Mouse (Mus musculus) E14TG2a.4 (cell line): ENCODE measurements around the gene Selenop.

Source experiments
- H3K27me3 ChIP-seq: 2 replicates; pipeline ENCODE4 v1.6.1; 2014; ENCODE audit warnings: low read length, control low read depth; ENCODE audit not compliant: insufficient read depth
- H3K36me3 ChIP-seq: 2 replicates; pipeline ENCODE4 v1.6.1; 2014; ENCODE audit warnings: low read length, control low read depth; ENCODE audit not compliant: insufficient read depth
- H3K4me1 ChIP-seq: replicated peaks from 2 replicates; pipeline ENCODE4 v1.6.1; 2014; ENCODE audit warnings: low read depth, low read length, control low read depth
- H3K4me3 ChIP-seq: replicated peaks from 2 replicates; pipeline ENCODE4 v1.5.1; 2014; ENCODE audit warnings: mild to moderate bottlenecking, low read length
- H3K9me3 ChIP-seq: 2 replicates; pipeline ENCODE4 v1.6.1; 2014; ENCODE audit warnings: low read length, control low read depth
- CTCF ChIP-seq: conservative IDR thresholded peaks from 2 replicates; pipeline ENCODE4 v1.5.1; 2014; ENCODE audit warnings: low read length
- NANOG ChIP-seq: IDR thresholded peaks from 2 replicates; pipeline ENCODE4 v1.6.1; 2014; ENCODE audit warnings: borderline replicate concordance, low read length, mixed read lengths
- POU5F1 ChIP-seq: IDR thresholded peaks from 2 replicates; pipeline ENCODE4 v1.6.1; 2014; ENCODE audit warnings: low read length, borderline replicate concordance

Selenop gene

GRCm38 (mm10) chr15:3262883-3263282 lies 5.5 kb upstream of the Selenop start:
- Histone ChIP-seq H3K27me3 (no peaks in the 10 kb centered on the region), H3K36me3 (no peaks in the 10 kb centered on the region), H3K9me3 (no peaks in the 10 kb centered on the region), H3K4me3 (no peak overlapping the region), H3K4me1 (0 out of 2 replicates have a peak, but pooled peaks cover under 1% of the 10 kb centered on the region)
- no peak for TF ChIP-seq POU5F1
- TF ChIP-seq NANOG: no peak
- TF ChIP-seq CTCF: no peak

- Histone ChIP-seq H3K4me1 (peaks cover 10% of the 10 kb centered on the region), H3K9me3 (no peaks in the 10 kb centered on the region), H3K27me3 (no peaks in the 10 kb centered on the region), H3K36me3 (no peaks in the 10 kb centered on the region), H3K4me3 (no peak overlapping the region)
- no peak for TF ChIP-seq CTCF
- TF ChIP-seq NANOG: no peak
- no peak for TF ChIP-seq POU5F1
Measured at GRCm38 (mm10) chr15:3264293-3264692, 4.1 kb upstream of the Selenop start.

GRCm38 (mm10) chr15:3264828-3265227 lies 3.5 kb upstream of the Selenop start:
- H3K27me3 ChIP-seq: no peaks in the 10 kb centered on the region
- TF ChIP-seq CTCF (no peak), POU5F1 (no peak), NANOG (no peak)
- H3K4me1 ChIP-seq: peaks cover 15% of the 10 kb centered on the region
- no peak overlapping the region for H3K4me3 ChIP-seq
- no peaks in the 10 kb centered on the region for H3K9me3 ChIP-seq
- H3K36me3 ChIP-seq: no peaks in the 10 kb centered on the region

GRCm38 (mm10) chr15:3269496-3269895 lies 1.1 kb downstream of the Selenop start:
- H3K36me3 ChIP-seq: no peaks in the 10 kb centered on the region
- H3K4me1 ChIP-seq: peaks cover 47% of the 10 kb centered on the region
- H3K4me3 ChIP-seq: no peak overlapping the region
- no peak for TF ChIP-seq CTCF
- TF ChIP-seq POU5F1: no peak
- TF ChIP-seq NANOG: no peak
- no peaks in the 10 kb centered on the region for H3K9me3 ChIP-seq
- H3K27me3 ChIP-seq: no peaks in the 10 kb centered on the region

GRCm38 (mm10) chr15:3269996-3270645 lies 1.8 kb downstream of the Selenop start:
- Histone ChIP-seq H3K9me3 (no peaks in the 10 kb centered on the region), H3K36me3 (no peaks in the 10 kb centered on the region), H3K4me3 (peak overlapping the region; percentile 46), H3K4me1 (peaks cover 47% of the 10 kb centered on the region), H3K27me3 (no peaks in the 10 kb centered on the region)
- no peak for TF ChIP-seq CTCF
- TF ChIP-seq NANOG: no peak
- TF ChIP-seq POU5F1: no peak

- no peaks in the 10 kb centered on the region for H3K36me3 ChIP-seq
- H3K4me3 ChIP-seq: peak overlapping the region; percentile 46
- no peaks in the 10 kb centered on the region for H3K27me3 ChIP-seq
- no peaks in the 10 kb centered on the region for H3K9me3 ChIP-seq
- TF ChIP-seq POU5F1 (no peak), NANOG (no peak), CTCF (no peak)
- peaks cover 47% of the 10 kb centered on the region for H3K4me1 ChIP-seq
Measured at GRCm38 (mm10) chr15:3270646-3271077, 2.3 kb downstream of the Selenop start.

- Histone ChIP-seq H3K27me3 (no peaks in the 10 kb centered on the region), H3K4me3 (peak overlapping the region; percentile 46), H3K4me1 (peaks cover 47% of the 10 kb centered on the region), H3K9me3 (no peaks in the 10 kb centered on the region), H3K36me3 (no peaks in the 10 kb centered on the region)
- TF ChIP-seq POU5F1 (no peak), NANOG (no peak), CTCF (no peak)
Measured at GRCm38 (mm10) chr15:3271216-3271615, 2.9 kb downstream of the Selenop start.

- H3K36me3 ChIP-seq: no peaks in the 10 kb centered on the region
- H3K4me3 ChIP-seq: no peak overlapping the region
- H3K9me3 ChIP-seq: no peaks in the 10 kb centered on the region
- TF ChIP-seq CTCF: no peak
- no peak for TF ChIP-seq POU5F1
- no peak for TF ChIP-seq NANOG
- no peaks in the 10 kb centered on the region for H3K27me3 ChIP-seq
- H3K4me1 ChIP-seq: peaks cover 44% of the 10 kb centered on the region
Measured at GRCm38 (mm10) chr15:3273191-3273590, 4.8 kb downstream of the Selenop start.

- Histone ChIP-seq H3K4me3 (no peak overlapping the region), H3K9me3 (no peaks in the 10 kb centered on the region), H3K4me1 (peaks cover 12% of the 10 kb centered on the region), H3K36me3 (no peaks in the 10 kb centered on the region), H3K27me3 (no peaks in the 10 kb centered on the region)
- TF ChIP-seq POU5F1 (no peak), NANOG (no peak), CTCF (no peak)
Measured at GRCm38 (mm10) chr15:3277391-3277790, 9.0 kb downstream of the Selenop start.

GRCm38 (mm10) chr15:3279242-3279641 lies 10.9 kb downstream of the Selenop start:
- Histone ChIP-seq H3K4me1 (no peaks in the 10 kb centered on the region), H3K4me3 (no peak overlapping the region), H3K27me3 (no peaks in the 10 kb centered on the region), H3K36me3 (no peaks in the 10 kb centered on the region), H3K9me3 (no peaks in the 10 kb centered on the region)
- TF ChIP-seq CTCF (no peak), POU5F1 (no peak), NANOG (no peak)
